Mouse (Mus musculus) forebrain, embryonic 16.5 days (tissue): ENCODE data around the gene Sema6b. TPM values are rescaled to one million over a fixed set of nuclear protein-coding genes. Genes with fewer than 3 reads are reported as not detected.

ENCODE experiments used
- ATAC-seq: fragments of 200-750 bp; cut with Nextera tagmentation; 2 replicates; pipeline ENCODE4 v1.8.0; 2017; ENCODE audit warnings: mild to moderate bottlenecking, moderate library complexity
- H3K27ac ChIP-seq: fragments of 300-500 bp; sonication (generic); 2 replicates; pipeline ENCODE4 v1.5.1; 2014; ENCODE audit warnings: low read length, control low read depth
- H3K27me3 ChIP-seq: fragments of 300-500 bp; sonication (generic); replicated peaks from 2 replicates; pipeline ENCODE4 v1.6.1; 2014; ENCODE audit warnings: low read length; ENCODE audit not compliant: control insufficient read depth, insufficient read depth
- H3K36me3 ChIP-seq: fragments of 300-500 bp; sonication (generic); 2 replicates; pipeline ENCODE4 v1.6.1; 2014; ENCODE audit not compliant: control insufficient read depth, insufficient read depth
- H3K4me1 ChIP-seq: fragments of 300-500 bp; sonication (generic); replicated peaks from 2 replicates; pipeline ENCODE4 v1.6.1; 2014; ENCODE audit warnings: low read length; ENCODE audit not compliant: control insufficient read depth, insufficient read depth
- H3K4me2 ChIP-seq: fragments of 300-500 bp; sonication (generic); 2 replicates; pipeline ENCODE4 v1.6.1; 2014; ENCODE audit warnings: mild to moderate bottlenecking, low read length, control low read depth
- H3K4me3 ChIP-seq: fragments of 300-500 bp; sonication (generic); replicated peaks from 2 replicates; pipeline ENCODE4 v1.5.1; 2014; ENCODE audit warnings: mild to moderate bottlenecking, low read length, control low read depth
- H3K9ac ChIP-seq: fragments of 300-500 bp; sonication (generic); replicated peaks from 2 replicates; pipeline ENCODE4 v1.6.1; 2014; ENCODE audit warnings: low read depth, low read length, control low read depth
- H3K9me3 ChIP-seq: fragments of 300-500 bp; sonication (generic); 2 replicates; pipeline ENCODE4 v1.6.1; 2016; ENCODE audit warnings: low read length; ENCODE audit not compliant: control insufficient read depth
- WGBS: fragments of 180-500 bp; shearing (Covaris S2); extraction: QIAGEN DNeasy Blood & Tissue Kit; methylation state at CpG from one replicate; pipeline ENCODE4 v1.1.7; 2014; 5-methylcytosine and 5-hydroxymethylcytosine counted together
- polyA plus RNA-seq: library from polyadenylated mRNA; unstranded; fragments of >200 nt; fragmentation: Nextera tagmentation; extraction: Ambion mirVana; gene quantifications from 2 replicates; pipeline ENCODE4 v1.2.1, GENCODE M21; 2015

Gene Sema6b
- polyA plus RNA-seq, 1 experiment from 2014 or later: 10.7 TPM

DNA sequence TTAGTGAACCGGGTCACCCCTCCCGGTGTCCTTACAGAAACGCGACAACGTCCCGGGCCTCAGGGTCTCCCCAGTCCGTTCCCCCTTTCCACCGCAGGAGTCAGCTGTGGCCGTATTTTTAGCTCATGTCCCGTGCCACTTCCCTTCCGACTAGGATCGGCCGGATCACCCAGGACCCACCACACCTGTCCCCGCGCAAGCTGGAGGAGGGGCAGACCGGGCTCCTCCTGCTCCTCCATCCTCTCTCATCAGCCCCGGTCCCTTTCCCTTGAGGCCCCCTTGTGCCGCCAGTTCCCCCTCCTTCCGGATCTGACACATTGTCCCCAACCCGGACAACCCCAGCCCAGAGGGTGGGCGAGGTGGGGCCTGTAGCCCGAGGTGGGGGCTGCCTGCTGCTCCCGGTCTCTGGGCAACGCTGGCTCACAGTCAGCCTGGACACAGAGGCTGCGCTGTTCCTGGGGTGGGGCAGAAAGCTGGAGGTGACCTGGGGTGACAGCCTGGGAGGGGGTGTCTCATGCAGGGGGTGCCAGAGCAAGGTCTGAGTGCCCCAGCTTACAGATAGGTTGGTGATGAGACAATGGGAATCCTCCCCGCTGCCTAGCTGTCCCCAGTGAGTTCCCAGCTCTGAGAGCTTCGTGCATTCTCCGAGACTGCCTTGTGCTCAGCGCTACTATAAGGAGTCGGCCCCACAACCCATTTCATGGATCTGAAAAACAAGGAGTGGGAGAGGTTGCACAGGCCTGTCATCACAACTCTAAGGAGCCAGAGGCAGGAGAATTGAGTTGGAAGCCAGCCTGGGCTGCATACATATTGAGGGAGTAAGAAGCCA, 8.9 kb upstream of the Sema6b start:
- WGBS: 1% methylated on average over 30 of the region's 30 CpGs
- Histone ChIP-seq H3K27ac (no peak overlapping the region), H3K27me3 (peaks cover 32% of the 10 kb centered on the region), H3K4me1 (peaks cover 10% of the 10 kb centered on the region), H3K9ac (peak overlapping the region; percentile 53), H3K36me3 (no peaks in the 10 kb centered on the region), H3K4me2 (peak overlapping the region; percentile 51), H3K9me3 (no peaks in the 10 kb centered on the region), H3K4me3 (peak overlapping the region; percentile 30)
- peak; percentile 45 for ATAC-seq

DNA sequence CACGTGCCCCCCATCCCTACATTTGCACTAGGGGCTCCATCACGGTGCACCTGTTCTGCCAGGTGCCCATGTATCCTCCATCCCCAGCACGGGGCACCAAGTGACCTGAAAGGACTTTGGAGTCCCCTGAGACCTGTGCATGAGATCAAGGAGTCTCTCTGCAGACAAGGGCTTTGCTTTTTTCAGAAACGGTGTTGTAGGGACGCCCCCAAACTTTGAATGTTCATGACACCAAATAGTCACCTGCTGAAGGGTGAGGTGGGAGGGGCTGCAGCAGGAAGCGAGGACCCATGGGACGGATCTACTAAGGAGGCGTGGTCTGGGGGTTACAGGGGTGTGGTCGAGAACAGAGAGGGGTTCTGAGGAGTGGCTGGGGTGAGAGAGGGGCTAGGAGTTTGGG, 8.1 kb upstream of the Sema6b start:
- ATAC-seq: no peak
- H3K4me1 ChIP-seq: peaks cover 10% of the 10 kb centered on the region
- peak overlapping the region; percentile 53; the same call in 1 of the 2 replicates for H3K9ac ChIP-seq
- no peak overlapping the region for H3K4me3 ChIP-seq
- WGBS: 15% methylated on average over 9 of the region's 9 CpGs
- no peak overlapping the region for H3K27ac ChIP-seq
- peak overlapping the region; percentile 51 for H3K4me2 ChIP-seq
- H3K36me3 ChIP-seq: no peaks in the 10 kb centered on the region
- no peaks in the 10 kb centered on the region for H3K9me3 ChIP-seq
- H3K27me3 ChIP-seq: peaks cover 32% of the 10 kb centered on the region

DNA sequence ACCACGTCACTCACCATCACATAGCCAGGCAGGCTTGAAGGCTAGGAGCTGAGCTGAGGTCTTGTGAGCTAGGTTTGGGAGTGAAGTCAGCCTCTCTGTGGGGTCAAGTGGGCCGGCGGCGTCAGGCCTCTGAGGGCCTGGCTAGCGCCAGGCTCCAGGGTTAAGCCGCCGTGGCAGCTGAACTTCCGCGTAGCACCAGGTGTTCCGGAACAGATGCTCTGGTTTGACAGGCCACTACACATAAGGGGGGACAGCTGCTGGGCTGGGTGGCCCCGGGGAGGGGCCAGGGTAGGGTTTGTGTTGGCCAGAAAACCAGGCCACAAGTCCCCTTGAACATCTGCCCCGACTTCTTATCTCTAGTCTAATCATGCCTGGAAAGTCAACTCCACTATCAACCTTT, 7.3 kb upstream of the Sema6b start:
- no peak for ATAC-seq
- WGBS: 70% methylated on average over 12 of the region's 12 CpGs
- no peak overlapping the region for H3K27ac ChIP-seq
- H3K9ac ChIP-seq: no peak overlapping the region
- peaks cover 32% of the 10 kb centered on the region for H3K27me3 ChIP-seq
- peaks cover 12% of the 10 kb centered on the region for H3K4me1 ChIP-seq
- H3K36me3 ChIP-seq: no peaks in the 10 kb centered on the region
- no peaks in the 10 kb centered on the region for H3K9me3 ChIP-seq
- no peak overlapping the region for H3K4me2 ChIP-seq
- no peak overlapping the region for H3K4me3 ChIP-seq

DNA sequence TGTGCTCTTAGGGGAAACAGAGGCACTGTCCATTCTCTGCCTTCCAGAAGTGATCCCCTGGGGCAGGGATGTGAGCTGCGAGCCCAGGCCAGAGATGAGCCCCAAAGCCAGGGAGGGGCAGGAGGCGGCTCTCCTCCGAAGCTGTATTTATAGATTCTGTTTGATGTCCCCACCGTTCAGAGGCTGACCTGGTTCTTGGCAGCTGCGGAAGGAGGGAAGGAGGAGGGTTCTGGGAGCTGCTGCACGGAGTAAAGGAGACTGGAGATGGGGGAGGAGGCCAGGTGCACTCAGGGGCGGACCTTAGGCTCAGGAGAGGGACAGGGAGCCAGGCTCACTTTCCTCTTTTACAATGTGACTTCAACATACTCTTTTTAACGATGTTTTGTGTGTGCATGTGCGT, 6.0 kb upstream of the Sema6b start:
- Histone ChIP-seq H3K4me2 (no peak overlapping the region), H3K27ac (no peak overlapping the region), H3K9ac (no peak overlapping the region), H3K4me1 (peaks cover 20% of the 10 kb centered on the region), H3K9me3 (no peaks in the 10 kb centered on the region), H3K4me3 (no peak overlapping the region), H3K27me3 (peaks cover 28% of the 10 kb centered on the region), H3K36me3 (no peaks in the 10 kb centered on the region)
- no peak for ATAC-seq
- 20% methylated on average over 9 of the region's 9 CpGs for WGBS

DNA sequence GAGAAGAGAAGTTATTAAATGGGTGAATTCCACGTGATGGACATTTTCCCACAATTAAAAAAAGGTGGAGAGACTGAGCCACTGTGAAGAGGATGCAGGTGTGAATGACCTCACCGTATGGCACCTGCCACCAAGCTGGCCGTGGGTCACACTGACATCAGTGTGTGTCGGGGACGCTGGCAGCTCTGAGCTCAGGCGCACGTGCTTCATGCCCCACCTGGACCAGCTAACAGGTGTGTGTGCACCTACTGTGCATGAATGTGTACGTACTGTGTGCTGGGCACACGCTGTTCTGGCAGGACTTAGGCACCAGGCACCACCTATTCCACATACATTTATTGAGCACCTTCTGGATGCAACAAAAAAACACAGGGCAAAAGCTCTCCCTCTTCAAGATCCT, 4.4 kb upstream of the Sema6b start:
- ATAC-seq: no peak
- 66% methylated on average over 9 of the region's 9 CpGs for WGBS
- Histone ChIP-seq H3K4me1 (peaks cover 23% of the 10 kb centered on the region), H3K27ac (no peak overlapping the region), H3K9ac (no peak overlapping the region), H3K4me3 (no peak overlapping the region), H3K4me2 (no peak overlapping the region), H3K9me3 (no peaks in the 10 kb centered on the region), H3K36me3 (no peaks in the 10 kb centered on the region), H3K27me3 (peaks cover 20% of the 10 kb centered on the region)

DNA sequence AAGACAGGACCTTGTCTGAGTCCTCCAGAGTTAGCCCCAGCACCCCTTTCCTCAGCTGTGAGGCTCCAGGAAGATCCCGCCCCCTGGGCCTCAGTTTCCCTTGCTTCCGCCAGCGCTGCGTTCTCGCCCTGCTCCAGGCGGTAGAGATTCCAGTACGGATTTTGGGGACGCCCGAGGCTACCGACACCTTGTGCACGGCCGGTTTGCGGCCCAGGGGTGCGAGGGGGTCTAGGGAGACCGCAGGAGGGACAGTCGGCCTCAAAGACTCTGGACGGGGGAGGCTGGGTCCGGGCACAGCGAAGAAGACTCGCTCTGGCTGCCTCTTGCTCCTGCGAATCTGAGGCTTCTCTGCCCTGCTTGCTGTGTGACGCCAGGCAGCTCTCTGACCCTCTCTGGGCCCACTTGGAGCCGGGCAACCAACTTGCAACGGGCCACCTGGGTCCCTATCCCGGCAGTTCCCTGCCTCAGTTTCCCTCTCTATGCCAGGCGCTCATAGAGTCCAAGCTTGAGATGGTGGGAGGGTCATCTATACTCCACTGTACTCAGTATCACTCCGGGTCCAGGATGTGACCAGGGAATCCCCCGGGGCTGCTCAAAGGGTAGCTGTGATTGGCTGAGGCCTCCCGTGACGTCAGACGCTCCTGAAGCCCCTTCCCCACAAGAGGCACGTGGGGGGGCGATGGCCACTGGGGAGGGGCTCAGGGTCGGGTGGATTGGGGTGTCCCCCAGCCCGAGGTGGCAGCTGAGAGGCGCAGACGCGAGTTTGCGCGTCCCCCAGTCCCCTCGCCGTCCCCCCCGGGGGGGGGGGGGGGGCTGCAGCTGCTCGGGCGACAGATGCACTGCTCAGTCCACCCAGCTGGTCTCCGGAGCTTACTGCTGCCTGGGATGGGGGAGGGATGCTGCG, 1.8 kb upstream of the Sema6b start:
- under 1% methylated on average over 45 of the region's 47 CpGs for WGBS
- Histone ChIP-seq H3K27ac (no peak overlapping the region), H3K4me1 (peaks cover 30% of the 10 kb centered on the region), H3K27me3 (peaks cover 6% of the 10 kb centered on the region), H3K9me3 (no peaks in the 10 kb centered on the region), H3K4me2 (peak overlapping the region; percentile 67), H3K4me3 (peak overlapping the region; percentile 52), H3K9ac (peak overlapping the region; percentile 53), H3K36me3 (no peaks in the 10 kb centered on the region)
- ATAC-seq: peak; percentile 37

DNA sequence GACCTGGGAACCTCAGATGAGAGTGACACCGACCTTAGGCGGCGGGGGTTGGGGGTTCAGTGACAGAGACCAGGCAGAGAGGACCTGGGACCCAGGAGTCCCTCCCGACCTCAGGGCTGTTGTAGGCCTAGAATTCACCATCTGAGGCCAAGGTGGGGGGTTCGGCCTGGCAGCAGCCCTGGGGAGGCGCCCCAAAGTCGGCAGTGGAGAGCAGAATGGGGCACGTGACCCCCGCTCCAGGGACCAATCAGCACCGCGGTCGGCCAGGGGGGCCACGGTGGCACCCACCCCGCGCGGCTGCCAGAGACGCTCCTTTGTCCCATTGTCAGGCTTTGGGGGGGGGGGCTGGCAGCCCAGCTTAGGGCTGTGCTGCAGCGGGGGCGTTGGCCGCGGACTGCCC, 788 bp downstream of the Sema6b start:
- Histone ChIP-seq H3K4me1 (peaks cover 34% of the 10 kb centered on the region), H3K9ac (peak overlapping the region; percentile 85), H3K4me2 (peak overlapping the region; percentile 60), H3K9me3 (no peaks in the 10 kb centered on the region), H3K27me3 (peaks cover 6% of the 10 kb centered on the region), H3K4me3 (peak overlapping the region; percentile 89), H3K36me3 (no peaks in the 10 kb centered on the region), H3K27ac (no peak overlapping the region)
- WGBS: 3% methylated on average over 21 of the region's 21 CpGs
- ATAC-seq: peak; percentile 32

DNA sequence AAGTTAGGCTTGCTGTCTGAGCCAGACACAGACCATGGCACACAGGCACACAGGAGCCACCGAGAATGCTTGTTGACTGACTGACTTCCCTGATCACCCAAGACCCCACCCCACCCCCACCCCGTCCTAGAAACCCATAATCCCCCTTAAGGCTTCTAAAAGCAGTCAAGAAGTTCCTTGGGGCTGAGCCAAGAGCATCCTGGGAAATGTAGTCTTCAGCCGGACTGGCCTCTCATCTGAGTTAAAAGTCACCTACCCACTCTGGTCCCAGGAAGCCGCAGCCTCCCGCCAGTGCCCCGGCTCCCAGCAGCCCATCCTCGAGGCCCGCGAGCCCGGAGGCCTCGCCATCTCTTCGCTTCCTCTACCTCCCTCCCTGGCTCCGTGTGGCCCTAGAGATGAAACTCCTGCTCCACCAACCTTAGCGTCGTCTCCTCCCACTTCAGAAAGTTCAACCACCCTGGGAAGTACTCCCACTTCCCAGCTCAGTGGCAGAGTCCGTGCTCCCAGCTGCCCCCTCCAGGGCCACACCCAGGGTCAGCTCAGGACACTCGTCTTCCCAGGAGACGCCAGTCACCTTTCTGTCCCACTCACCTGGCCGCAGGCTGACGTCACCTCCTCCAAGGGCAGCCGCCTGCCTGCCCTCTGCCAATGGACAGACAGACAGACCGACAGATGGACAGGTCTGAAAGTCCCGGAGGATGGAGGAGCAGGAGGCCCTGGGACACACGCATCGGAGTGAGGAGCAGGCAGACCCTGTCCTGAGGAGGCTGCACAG, 2.1 kb downstream of the Sema6b start:
- Histone ChIP-seq H3K9ac (peak overlapping the region; percentile 35; the same call in 1 of the 2 replicates), H3K4me1 (peaks cover 40% of the 10 kb centered on the region), H3K4me2 (peak overlapping the region; percentile 60), H3K36me3 (no peaks in the 10 kb centered on the region), H3K27ac (no peak overlapping the region), H3K27me3 (peaks cover 6% of the 10 kb centered on the region), H3K9me3 (no peaks in the 10 kb centered on the region), H3K4me3 (peak overlapping the region; percentile 89)
- WGBS: 14% methylated on average over 25 of the region's 25 CpGs
- no peak for ATAC-seq

DNA sequence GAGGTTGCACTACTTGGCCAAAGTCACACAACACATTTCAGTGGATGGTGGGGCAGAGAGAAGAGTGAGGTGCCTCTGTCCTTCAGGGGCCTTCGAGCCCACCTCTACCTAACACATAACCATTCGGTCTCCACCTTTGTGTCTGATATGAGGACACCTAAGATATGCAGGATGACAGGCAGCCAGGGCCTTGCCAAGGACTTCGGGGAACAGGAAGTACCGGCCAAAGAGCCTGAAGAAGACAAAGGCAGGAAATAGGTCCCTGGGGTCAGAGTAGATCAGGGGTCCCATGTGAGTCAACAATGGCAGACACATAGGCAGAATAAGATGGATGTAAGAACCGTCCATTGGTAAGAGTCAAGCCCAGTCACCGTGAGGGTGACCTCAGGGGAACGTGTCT, 3.6 kb downstream of the Sema6b start:
- Histone ChIP-seq H3K9ac (no peak overlapping the region), H3K4me2 (no peak overlapping the region), H3K4me1 (peaks cover 33% of the 10 kb centered on the region), H3K4me3 (no peak overlapping the region), H3K36me3 (no peaks in the 10 kb centered on the region), H3K9me3 (no peaks in the 10 kb centered on the region), H3K27ac (no peak overlapping the region), H3K27me3 (peaks cover 6% of the 10 kb centered on the region)
- no peak for ATAC-seq
- 87% methylated on average over 7 of the region's 7 CpGs for WGBS
